In genomic region chr17:29346496-29347125, GRCm38 (mm10) we compare ENCODE assay signal across 8 mouse cellular contexts. TPM values are rescaled to one million over a fixed set of nuclear protein-coding genes. Genes with fewer than 3 reads are reported as not detected.
DNase-seq lines count a peak whose midpoint lies in the region; ATAC-seq and TF ChIP-seq lines count a peak whose summit lies in the region.

No protein-coding gene starts in this region.

- TF ChIP-seq POLR2A in liver, adult 2 months (IDR thresholded peaks at IDR 0.05; ENCODE audit: extremely low read depth, insufficient read depth, low read length), result no peak

- ATAC-seq in heart, embryonic 11.5 days (replicated peaks; ENCODE audit: insufficient number of reproducible peaks, low FRiP score, low TSS enrichment), result no peak

- H3K27ac ChIP-seq in liver, adult 2 months (replicated peaks; ENCODE audit: insufficient read depth, low read depth, low read length), result no peak overlapping the region
- peak overlapping the region; percentile 75 for H3K27ac ChIP-seq in heart, embryonic 11.5 days (ENCODE audit: low read depth, low read length)

- H3K4me3 ChIP-seq in liver, adult 2 months (ENCODE audit: insufficient read depth, low read depth, low read length), result peak overlapping the region; percentile 96
- H3K4me3 ChIP-seq in heart, embryonic 11.5 days (ENCODE audit: low read depth, low read length), result peak overlapping the region; percentile 87

- peak overlapping the region; percentile 97 for H3K9ac ChIP-seq in liver, adult 2 months (ENCODE audit: low read depth, low read length)
- peak overlapping the region; percentile 83 for H3K9ac ChIP-seq in heart, embryonic 11.5 days (ENCODE audit: low read depth, low read length)

- H3K79me2 ChIP-seq in liver, adult 2 months (ENCODE audit: control insufficient read depth, insufficient read depth, low read length), result peaks cover 6% of the 10 kb centered on the region

- no peaks in the 10 kb centered on the region for H3K27me3 ChIP-seq in liver, adult 2 months (ENCODE audit: control insufficient read depth, insufficient read depth, low read length)
- H3K27me3 ChIP-seq in heart, embryonic 11.5 days (ENCODE audit: control insufficient read depth, insufficient read depth, low read length), result no peaks in the 10 kb centered on the region

- peak overlapping the region; percentile 82 for H3K4me2 ChIP-seq in heart, embryonic 11.5 days

- no peaks in the 10 kb centered on the region for H3K9me3 ChIP-seq in heart, embryonic 11.5 days (replicated peaks; ENCODE audit: control insufficient read depth, low read length)

- no peak for TF ChIP-seq CTCF in liver, adult 2 months (IDR thresholded peaks at IDR 0.05; ENCODE audit: low read depth, low read length)

- H3K36me3 ChIP-seq in liver, adult 2 months (ENCODE audit: control insufficient read depth, insufficient read depth, low read length), result no peaks in the 10 kb centered on the region
- peaks cover 3% of the 10 kb centered on the region; the same call in 1 of the 2 replicates for H3K36me3 ChIP-seq in heart, embryonic 11.5 days (ENCODE audit: control insufficient read depth, insufficient read depth, low read length)

- WGBS in liver, adult 2 months, result 14% methylated on average over 11 of the region's 11 CpGs
- 2% methylated on average over 11 of the region's 11 CpGs for WGBS in heart, embryonic 11.5 days (ENCODE audit: insufficient replicate concordance)

- peaks cover 10% of the 10 kb centered on the region for H3K4me1 ChIP-seq in liver, adult 2 months (ENCODE audit: control insufficient read depth, insufficient read depth, low read length)
- H3K4me1 ChIP-seq in heart, embryonic 11.5 days (ENCODE audit: control insufficient read depth, insufficient read depth, low read length), result peaks cover 30% of the 10 kb centered on the region

- DNase-seq in liver, adult 2 months (ENCODE audit: extremely low read depth, low read depth, low spot score), result no peak
- DNase-seq in liver, result no peak
- peak; percentile 72 for DNase-seq in cerebellum, adult 9-11 months
- DNase-seq in layer of hippocampus, postnatal 10 days (ENCODE audit: low spot score in 2 of 2), result peak; percentile 68 to 70
- peak; percentile 62 to 63 for DNase-seq in lung, postnatal 4 days
- DNase-seq in telencephalon, adult 2 months (ENCODE audit: low read depth, low spot score), result peak; percentile 83
- no peak for DNase-seq in spleen, postnatal 4 days (ENCODE audit: low spot score in 2 of 2)

RNA-seq across cellular contexts. Expression of gene Mtch1, which starts 1.1 kb away (rescaled TPM):
- 82.7 and 93.8 TPM in 2 replicates for total RNA-seq in liver, adult 2 months (2014; rRNA removed)
- 136 and 143 TPM in 2 replicates for polyA plus RNA-seq in liver, adult 2 months (2012; rRNA removed)
- 266 and 306 TPM in 2 replicates for polyA plus RNA-seq in heart, embryonic 11.5 days (2014; fragmentation: Nextera tagmentation; extraction: Ambion mirVana)
- total RNA-seq in layer of hippocampus, postnatal 10 days (2021), result 100 to 1,000 TPM; 505 to 511 TPM

RNA-seq across cellular contexts. Expression of gene Fgd2, which starts 14.1 kb away (rescaled TPM):
- total RNA-seq in liver, adult 2 months (2014; rRNA removed), result 7.6 and 8.9 TPM in 2 replicates
- polyA plus RNA-seq in liver, adult 2 months (2012; rRNA removed), result 4.0 and 8.8 TPM in 2 replicates
- 1.2 and 2.3 TPM in 2 replicates for polyA plus RNA-seq in heart, embryonic 11.5 days (2014; fragmentation: Nextera tagmentation; extraction: Ambion mirVana)
- 10 to 100 TPM in 1 of 2 experiments, 1 to 10 TPM in 1; 7.8 to 13.0 TPM for total RNA-seq in layer of hippocampus, postnatal 10 days (2021)

RNA-seq across cellular contexts. Expression of gene Pi16, which starts 29.1 kb away (rescaled TPM):
- 0.13 and 0.28 TPM in 2 replicates for total RNA-seq in liver, adult 2 months (2014; rRNA removed)
- 0.07 and 0.10 TPM in 2 replicates for polyA plus RNA-seq in liver, adult 2 months (2012; rRNA removed)
- polyA plus RNA-seq in heart, embryonic 11.5 days (2014; fragmentation: Nextera tagmentation; extraction: Ambion mirVana), result 0.55 and 1.7 TPM in 2 replicates
- total RNA-seq in layer of hippocampus, postnatal 10 days (2021), result 1 to 10 TPM; 1.7 to 2.1 TPM

Comparison
In these comparisons a context has a peak if more than half of its experiments do, and no peak if none do; other contexts are left out.
1. DNase-seq: peak in cerebellum, adult 9-11 months (single experiment), layer of hippocampus, postnatal 10 days (2 of 2), lung, postnatal 4 days (2 of 2) and telencephalon, adult 2 months (single experiment); none in liver, adult 2 months (single experiment), liver (single experiment) and spleen, postnatal 4 days (0 of 2).